Mouse (Mus musculus) testis, adult 2 months (tissue): ENCODE measurements at regions not wholly inside any gene's neighbourhood (a gene's known extent, or its start where the extent isn't known, plus 50 kb on each side); places are given as distances from the start of the nearest gene placed in this dataset.

Experiments used
- CTCF ChIP-seq: fragments of 200-500 bp; IDR thresholded peaks from 2 replicates; pipeline ENCODE4 v1.5.1; 2012; ENCODE audit warnings: low read depth, mild to moderate bottlenecking, inconsistent platforms, low read length, moderate library complexity; ENCODE audit not compliant: control insufficient read depth, insufficient read depth, insufficient replicate concordance
- POLR2A ChIP-seq: fragments of 200-500 bp; IDR thresholded peaks from 2 replicates; pipeline ENCODE4 v1.6.1; 2012; ENCODE audit warnings: low read depth, mild to moderate bottlenecking, inconsistent platforms, low read length, moderate library complexity; ENCODE audit not compliant: control insufficient read depth

- TF ChIP-seq POLR2A = no peak
- TF ChIP-seq CTCF = no peak
Observed at GRCm38 (mm10) chr13:90503188-90503587, 402.0 kb downstream of the Atp6ap1l start.
